Mouse (Mus musculus) retina, embryonic 14.5 days (tissue): ENCODE measurements around the gene Snd1.

Experiments
- DNase-seq: peaks from one replicate; pipeline ENCODE4 v3.0.0-alpha.2; 2015; ENCODE audit warnings: low spot score

Gene Snd1

DNA sequence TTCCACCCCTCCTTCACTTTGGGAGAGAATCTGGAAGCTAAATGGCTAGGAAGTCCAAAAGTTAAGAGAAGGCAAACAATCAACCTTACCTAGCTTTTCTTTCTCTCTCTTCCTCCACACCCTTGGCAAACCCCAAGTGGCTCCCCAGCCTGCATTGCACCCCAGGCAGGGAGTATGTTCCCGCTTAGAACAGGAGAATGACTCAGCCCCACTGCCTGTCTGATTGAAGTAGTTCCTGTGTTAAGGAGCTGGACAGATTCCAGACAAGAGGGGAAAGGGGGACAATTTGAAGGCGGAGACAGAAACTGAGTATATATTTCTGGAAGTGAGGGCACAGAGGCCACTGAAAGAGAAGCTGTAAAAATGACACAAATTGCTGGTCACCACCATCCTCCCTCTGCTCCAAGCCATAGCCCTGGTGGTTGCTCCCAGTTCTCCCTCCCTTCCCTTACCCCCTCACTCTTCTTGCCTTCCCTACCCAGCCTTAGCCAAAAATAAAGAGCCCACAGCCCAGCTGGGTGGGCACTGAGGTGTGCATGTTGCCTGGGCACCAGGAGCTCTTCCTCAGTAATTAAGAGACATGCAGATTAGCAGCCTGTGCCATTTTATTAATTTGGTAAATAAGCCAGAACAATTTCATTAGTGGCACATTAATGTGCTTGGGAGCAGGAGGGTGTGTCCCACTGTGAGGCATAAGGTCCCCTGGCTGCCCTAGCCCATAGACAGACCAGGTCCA is 392.7 kb downstream of the Snd1 start:
- DNase-seq, result no peak

DNA sequence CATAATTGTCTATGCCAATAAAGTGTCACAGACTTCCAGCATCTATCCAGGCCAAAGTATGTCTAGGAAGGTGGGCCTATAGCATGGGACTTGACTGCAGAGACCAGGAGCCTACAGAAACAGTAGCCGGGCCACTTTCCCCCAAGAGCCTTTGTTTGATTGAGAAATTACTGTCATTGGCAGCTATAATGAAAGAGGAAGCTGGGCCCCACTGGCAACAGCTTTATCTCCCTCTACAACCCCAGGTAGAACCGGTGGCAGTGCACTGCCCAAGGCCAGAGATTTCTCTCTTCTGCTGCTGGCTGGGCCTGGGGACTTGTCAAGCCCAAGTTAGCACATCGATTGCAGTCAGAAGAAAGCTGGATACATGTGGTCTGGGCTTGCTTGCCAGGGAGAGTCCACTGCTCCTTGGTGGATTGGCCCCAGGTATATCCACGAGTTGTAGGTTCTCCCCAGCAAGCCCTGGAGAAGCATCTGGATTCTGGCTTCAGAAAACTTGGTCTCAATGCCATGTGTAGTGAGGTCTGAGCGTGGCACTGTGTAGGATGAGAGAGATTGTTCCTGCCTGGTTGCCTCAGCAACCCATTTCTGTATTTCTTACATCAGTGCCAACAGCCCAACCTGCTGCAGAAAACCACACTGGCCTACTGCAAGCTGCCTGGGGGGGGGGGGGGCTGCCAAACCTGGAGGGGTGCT is 396.9 kb downstream of the Snd1 start:
- DNase-seq, result no peak

DNA sequence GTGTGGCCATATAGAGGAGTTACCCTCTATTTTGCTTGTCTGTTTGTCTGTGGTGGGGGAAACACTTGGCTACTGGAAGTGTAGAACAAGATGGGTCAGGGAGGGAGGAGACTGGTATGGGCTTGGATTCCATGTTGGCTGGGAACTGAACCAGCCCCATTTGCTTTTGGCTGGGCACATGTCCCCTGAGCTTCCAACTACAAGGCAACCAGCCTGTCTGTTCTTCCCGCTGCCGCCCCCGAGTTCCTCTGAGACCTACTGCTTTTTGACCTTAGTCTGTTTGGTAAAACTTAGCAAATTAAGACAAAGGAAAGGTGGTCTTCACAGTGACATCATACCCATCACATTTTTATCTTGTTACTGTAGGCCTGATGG is 397.5 kb downstream of the Snd1 start:
- no peak for DNase-seq

DNA sequence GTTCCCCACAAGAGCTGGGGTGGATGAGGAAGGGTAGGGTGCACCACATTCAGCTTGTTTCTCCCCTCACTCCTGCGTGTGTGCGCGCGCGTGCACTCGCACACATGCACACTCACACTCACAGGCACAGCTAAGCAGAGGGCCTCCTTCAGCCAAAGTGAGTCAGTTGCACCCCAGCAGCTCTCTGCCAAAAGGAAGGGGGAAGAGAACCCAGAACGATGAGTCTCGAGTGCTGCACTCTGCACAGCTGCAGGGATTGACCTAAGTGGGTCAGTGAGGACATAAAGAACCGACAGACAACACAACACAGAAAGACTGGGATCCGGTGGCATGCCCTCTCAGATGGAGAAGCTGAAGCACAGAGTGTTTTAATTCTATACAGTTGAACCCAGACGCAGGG is 399.1 kb downstream of the Snd1 start:
- DNase-seq, result no peak

DNA sequence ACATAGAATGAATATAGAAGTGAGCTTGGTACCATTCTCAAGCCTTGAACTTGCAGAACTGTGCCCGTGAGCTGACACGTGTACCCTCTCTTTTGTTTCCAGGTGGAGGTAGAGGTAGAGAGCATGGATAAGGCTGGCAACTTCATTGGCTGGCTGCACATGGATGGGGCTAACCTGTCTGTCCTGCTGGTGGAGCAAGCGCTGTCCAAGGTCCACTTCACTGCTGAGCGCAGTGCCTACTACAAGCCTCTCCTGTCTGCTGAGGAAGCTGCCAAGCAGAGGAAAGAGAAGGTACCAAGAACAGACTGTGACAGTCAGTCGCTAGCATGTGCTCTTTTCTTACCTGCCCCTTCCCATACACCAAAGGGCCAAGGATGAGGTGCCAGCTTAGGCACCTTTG is 399.8 kb downstream of the Snd1 start:
- DNase-seq, result no peak

DNA sequence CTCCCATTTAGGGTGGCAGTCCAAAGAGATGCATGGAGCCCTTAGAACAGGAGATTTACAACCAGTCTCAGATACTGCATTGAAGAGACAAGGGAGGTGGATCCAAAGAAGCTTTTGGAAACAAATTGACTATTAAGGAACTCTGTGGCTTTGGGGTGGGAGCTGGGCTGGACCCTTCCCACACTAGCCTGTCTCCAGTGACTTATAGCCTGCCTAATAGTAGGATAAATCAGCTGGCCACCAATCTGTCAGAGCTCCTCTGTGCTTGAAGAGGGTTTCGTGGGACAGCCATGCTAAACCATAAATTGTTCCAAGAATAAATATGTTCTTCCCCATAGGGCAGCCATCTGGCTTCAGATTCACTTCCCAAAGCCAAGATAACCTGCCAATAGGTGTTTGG is 400.4 kb downstream of the Snd1 start:
- no peak for DNase-seq

DNA sequence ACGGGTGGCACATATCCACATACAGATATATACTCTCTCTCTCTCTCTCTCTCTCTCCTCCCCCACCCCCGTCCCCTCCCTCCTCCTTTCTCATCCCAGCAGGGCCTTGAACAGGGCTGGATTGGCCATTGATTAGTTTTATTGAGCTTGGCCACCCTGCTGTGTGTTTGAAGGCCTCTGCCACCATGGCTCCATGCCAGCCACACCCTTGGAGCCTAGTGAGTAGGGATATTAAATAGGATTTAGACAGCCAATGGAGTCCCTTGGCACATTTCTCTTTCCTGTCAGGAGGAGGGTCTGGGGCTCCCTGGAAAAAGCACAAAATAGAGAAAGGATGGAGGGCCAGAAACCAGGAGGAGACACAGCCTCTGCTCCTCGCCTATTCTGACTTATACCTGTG is 401.6 kb downstream of the Snd1 start:
- DNase-seq, result no peak

DNA sequence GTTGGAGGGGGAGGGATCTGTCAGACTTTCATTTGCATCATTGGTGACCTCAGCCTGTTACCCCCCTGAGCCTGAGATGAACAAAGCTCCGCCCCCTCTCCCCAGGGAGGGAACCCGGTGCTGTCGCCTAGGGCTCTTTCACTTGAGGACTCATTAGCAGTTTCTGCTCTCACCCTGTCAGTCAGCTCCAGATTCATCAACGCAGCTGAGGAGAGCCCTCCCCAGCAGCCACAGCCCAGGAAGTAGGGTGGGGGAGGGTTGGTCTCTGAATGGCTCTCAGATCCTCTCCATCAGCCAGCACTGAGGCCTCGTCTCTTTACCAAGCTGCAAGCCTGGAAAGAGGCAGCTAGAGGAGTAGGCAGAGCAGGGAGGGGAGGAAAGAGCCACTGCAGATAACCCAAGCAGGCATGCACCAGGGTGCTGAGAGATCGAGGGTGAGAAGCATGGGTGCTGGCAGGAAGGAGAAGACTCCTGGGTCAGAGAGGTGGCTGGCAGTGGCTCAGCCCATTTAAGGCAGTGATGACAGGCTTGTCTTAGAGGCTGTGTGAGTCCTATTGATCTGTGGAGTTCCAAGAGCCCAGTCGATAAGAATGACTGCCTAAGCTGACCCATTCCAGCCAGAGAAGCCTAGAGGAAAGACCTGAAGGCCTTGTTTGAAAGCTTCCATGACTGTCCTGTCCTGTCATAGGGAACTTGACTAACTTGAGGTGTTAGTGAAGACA is 403.2 kb downstream of the Snd1 start:
- DNase-seq, result peak; percentile 69

DNA sequence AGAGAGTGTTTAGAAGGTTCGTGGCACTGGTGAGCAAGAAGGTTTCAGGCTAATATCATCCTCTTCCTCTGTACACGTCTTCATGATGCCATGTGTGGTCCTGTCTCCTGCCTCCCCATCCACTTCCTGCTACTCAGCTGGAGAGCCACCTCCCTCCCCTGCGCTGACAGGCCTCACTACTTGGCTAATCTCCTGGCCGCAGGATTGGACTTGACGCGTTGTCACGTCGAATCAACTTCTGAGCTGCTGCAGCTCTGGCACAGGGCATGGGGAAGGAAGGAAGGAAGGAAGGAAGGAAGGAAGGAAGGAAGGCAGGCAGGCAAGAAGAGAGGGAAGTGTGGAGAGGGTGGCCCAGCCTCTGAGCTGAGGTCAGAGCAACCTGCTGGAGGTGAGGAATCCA is 404.4 kb downstream of the Snd1 start:
- no peak for DNase-seq

DNA sequence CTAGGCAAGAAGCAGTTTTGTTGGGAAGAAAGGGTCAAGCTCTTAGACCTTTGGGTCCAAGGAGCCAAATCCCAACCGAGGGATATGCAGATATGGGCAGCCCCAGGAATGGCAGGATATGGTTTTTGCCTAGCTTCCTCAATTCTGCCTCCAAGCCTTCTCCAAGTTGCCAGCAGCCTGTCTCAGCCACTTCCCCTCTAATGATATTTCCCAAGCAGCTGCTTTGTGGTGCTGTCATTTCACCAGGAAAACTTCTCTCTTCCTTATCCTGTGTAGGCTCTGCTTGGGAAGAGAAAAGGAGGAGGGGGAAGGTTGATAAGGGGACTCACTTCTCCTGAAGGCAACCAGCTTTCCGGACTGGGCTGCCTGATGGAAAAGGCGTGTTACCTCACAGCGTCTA is 406.0 kb downstream of the Snd1 start:
- DNase-seq, result no peak

DNA sequence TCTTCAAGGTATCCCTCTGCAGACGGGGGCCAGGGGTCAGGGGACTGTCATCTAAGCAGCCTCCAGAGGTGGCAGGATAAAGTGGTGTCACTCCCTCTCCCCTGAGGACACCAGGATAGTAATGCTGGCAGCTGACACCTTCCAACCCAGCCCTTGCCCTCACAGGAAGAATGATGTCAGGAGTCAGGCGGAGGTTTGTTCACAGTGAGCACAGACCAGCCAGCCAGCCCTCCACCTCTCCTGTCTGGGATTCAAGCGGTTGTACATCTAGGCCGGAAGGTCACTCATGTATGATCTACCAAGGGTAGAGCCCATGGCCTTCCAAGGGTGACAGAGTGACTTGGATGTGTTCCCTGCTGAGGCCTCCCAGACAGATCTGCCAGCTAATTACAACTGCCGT is 408.6 kb downstream of the Snd1 start:
- no peak for DNase-seq

DNA sequence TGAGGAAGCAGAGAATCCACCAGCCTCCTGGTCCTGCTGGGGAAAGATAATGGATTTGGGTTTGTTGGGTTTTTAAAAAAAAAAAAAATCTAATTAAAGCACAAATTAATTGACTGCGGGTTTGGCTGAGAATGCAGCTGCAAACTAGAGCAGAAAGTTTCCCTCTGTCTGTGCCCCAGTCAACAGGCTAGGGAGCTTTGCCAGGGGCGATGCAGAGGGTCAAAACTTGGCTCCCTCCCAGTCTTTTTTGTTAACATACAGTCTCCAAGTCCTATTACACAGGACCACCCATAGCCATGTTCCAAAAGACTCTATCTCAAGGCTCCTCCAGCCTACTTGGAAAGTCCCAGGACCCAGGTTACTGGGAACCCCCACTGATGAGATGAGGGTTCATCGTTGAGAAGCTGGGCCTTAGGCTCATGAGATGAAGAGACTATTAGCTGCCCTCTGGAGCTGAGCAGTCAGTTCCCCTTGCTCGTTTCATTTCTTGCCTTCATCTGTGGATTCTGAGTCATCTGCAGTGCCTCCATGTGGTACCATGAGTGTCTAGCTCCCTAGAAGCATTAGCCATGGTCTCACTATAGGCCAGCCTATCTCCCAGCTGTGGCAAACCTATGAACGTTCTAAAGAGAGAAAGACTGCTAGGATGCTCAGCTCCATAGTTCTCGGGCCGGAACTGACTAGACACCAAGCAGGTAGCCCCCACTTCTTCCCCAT is 411.9 kb downstream of the Snd1 start:
- DNase-seq, result no peak

DNA sequence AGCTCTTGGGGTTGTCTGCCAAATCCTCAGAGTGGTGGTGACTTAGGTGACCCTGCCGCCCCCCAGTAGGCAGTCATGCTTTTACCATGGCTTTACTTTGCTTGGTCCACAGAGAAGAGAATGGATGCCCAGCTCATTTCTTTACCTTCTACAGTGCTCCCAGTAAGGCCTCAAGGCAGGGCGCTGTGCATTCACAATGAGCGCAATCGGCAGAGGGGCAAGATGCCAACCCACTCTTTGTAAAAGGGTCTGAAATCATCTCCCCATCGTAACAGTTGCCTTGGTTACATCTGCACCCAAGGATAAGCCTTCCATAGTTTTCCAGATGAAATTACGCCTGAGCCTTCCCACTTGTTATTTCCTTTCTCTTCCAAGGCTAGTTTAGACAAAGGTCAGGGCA is 415.5 kb downstream of the Snd1 start:
- no peak for DNase-seq

DNA sequence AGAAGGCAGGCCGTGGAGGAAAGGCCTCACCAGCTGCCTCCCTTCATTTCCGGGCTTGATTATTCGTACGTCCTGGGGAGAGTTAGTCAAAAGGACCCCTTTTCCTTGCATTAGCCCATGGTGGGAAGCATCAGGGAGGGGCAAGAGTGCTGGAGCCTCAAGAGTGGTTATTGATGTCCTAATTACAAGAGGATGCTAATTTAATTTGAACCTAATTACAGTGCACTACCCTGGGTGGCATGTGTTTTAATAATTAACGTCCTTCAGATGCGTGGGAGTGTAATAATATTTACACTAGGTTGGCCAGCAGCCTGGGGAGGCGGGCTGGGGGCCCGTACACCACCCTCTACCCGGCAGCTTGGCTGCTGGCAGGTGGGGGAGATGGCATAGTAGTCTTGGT is 416.5 kb downstream of the Snd1 start:
- no peak for DNase-seq

DNA sequence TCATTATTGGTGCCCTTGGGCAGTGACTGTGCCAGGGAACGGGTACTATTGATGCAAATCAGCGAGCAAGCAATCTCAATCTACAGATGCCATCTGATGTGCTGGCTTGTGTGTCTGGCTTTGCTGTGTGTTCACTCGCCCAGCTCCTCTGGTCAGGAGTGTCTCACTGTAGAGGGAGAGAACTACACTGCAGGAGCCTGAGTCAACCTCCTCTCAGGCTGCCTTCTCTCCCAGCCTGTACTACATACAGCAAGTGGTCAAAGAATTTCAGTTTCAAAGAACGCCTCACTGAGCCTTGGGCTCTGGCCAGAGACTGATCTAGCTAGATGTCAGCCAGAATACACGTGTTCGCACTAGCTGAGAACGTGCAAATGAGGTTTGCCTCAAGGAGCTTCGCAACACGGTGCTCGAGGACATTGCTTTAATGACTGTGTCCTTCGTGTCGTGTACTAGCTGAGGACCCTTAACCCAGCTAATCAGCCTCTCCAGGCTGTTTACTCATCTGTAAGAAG is 420.1 kb downstream of the Snd1 start:
- no peak for DNase-seq

DNA sequence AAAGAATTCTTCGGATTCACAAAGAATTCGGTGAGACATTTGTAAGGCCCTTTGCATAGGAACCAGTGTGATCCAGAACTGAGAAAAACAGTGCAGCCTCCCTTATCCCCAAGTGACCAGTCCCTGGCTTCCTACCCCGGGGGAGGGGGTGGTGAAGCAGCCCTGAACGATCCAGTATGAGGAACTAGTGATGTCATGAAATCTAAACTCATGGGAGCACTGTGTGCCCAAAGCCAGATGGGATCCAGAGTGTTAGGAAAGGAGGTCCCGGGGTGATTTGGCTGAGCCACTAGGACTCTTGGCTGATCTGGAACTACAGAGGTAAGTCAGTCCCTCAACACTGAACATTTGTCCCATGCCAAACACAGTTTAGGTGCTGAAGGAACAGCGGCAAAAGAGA is 420.8 kb downstream of the Snd1 start:
- DNase-seq, result no peak

DNA sequence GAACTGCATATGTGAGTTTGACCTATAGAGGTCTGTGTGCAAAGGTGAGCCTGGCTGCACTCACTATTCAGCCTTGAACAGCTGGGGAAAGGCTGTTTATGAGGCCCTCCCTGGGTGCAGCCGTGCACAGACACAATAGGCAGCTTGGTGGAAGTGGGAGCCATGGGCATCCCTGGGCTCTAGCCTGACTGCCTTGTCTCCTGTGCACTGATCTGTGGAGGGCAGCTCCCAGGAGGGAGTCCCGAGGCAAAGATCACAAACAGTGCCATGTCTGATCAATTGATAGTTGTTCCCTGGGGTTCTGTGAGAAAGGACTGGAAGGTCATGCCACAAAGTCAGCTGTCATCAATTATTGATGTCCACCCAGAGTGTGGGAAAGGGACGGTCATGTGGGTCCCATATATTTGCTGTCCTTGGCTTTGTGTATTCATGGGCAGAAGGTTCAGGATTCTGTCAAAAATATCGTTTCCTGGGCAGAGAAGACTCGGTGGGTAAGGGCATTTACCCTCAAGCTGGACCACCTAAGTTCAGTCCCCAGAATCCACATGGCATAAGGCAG is 421.9 kb downstream of the Snd1 start:
- DNase-seq, result peak; percentile 46

DNA sequence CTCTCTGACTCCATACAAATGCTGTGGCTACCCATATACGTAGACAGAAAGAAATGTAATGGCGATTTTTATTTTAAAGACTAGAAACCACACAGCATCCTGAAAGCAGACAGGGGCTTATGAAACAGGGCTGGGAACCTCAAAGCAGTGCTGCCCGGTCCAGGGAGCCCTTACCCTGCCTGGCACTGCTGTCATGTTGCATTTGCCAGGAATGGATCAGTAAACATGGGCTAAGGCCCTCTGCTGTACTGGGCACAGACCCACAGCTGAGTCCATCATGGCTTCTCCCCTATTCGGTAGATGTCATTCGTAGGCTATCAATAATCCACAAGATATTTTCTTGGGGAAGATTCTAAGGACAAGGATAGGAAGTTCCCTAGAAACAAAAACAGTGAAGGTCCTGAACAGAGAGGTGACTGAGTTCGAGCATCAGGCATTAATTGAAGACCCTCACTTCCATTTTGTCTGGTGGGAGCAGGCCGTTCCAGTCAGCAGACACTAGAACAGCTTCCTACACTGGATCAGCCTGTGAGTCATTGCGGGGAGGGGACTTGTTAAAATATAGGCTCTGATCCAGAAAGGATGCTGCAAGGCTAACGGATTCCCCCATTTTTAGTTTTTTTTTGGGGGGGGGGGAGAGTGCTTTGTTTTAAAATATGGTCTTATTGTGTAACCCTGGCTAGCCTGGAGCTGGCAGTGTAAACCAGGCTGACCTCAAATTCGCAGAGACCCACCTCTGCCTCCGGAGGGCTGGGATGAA is 422.6 kb downstream of the Snd1 start:
- no peak for DNase-seq

DNA sequence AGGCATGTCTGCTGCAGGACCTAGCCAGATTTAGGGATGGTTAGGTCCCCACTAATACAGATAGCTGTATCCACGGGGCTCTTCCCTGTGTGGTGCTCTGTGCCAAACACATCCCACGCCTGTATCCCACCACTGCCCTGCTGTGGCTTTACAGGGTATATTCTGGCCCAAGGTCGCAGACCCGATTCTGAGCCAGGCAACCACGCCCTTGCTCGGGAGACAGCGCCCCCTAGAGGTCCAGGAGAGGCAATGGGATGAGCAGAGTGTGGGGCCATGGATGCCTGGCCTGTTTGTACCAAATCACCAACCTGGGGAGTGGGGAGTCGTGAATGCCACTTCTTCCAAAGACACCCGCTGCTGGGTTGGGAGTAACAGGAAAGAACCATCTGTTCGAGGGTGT is 423.9 kb downstream of the Snd1 start:
- DNase-seq, result peak; percentile 63

DNA sequence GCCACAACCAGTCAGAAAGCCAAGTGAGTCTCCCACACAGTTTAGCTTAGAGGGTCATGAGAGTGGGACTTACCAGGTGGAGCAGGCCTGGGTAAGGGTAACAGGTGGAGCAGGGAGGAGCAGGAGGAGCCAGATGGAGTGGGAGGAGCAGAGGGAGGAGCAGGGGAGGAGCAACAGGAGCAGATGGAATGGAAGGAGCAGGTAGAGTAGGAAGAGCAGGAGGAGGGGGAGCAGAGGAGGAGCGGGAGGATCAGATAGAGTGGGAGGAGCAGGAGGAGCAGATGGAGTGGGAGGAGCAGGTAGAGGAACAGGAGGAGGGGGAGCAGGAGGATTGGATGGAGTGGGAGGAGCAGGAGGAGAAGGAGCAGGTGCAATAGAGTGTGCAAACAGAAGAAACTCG is 427.6 kb downstream of the Snd1 start:
- no peak for DNase-seq

DNA sequence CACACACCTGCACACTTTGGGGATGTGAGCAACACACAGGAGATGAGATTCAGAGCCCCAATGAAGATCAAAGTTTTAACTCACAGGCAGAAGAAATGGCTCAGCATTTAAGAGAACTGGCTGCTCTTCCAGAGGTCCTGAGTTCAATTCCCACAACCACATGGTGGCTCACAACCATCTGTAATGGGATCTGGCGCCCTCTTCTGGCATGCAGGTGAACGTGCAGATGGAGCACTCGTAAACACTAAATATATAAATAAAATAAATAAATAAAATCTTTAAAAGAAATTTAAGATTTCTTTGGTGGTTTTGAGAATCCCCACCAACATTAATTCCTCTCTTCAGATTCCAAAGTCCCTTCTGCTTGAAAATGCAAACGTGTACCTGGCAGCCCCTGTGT is 429.5 kb downstream of the Snd1 start:
- DNase-seq, result no peak
